Mouse (Mus musculus) small intestine, adult 2 months (tissue): ENCODE data around the gene Rint1.

Experiments used
- CTCF ChIP-seq: fragments of 200-500 bp; IDR thresholded peaks from 2 replicates; pipeline ENCODE4 v1.5.1; 2012; ENCODE audit warnings: low read depth, mild to moderate bottlenecking, control low read depth, inconsistent platforms, low read length, moderate library complexity, mixed read lengths; ENCODE audit not compliant: insufficient replicate concordance, insufficient read length; ENCODE audit errors: extremely low read depth
- POLR2A ChIP-seq: fragments of 200-500 bp; IDR thresholded peaks from 2 replicates; pipeline ENCODE4 v1.6.1; 2012; ENCODE audit warnings: low read depth, mild to moderate bottlenecking, control low read depth, inconsistent platforms, low read length, moderate library complexity

DNA sequence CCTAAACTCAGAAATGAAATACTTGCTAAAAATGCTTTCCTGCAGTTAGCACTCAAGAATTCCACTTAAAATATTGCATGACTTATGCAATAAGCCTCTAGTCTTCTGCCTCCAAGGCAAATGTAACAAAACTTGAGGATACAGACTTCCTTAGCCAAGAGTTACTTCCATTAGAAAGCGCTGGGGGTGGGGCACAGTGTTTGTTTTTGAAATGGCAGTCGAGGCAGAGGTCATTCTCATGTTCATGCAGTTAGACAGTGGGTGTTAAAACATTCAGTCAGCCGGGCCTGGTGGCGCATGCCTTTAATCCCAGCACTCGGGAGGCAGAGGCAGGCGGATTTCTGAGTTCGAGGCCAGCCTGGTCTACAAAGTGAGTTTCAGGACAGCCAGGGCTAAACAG is 50.6 kb downstream of the Rint1 start:
- TF ChIP-seq CTCF: no peak
- TF ChIP-seq POLR2A: no peak
